Mouse (Mus musculus) limb, embryonic 14.5 days (tissue): ENCODE data around the gene Trim7. TPM values are rescaled to one million over a fixed set of nuclear protein-coding genes. Genes with fewer than 3 reads are reported as not detected.

ENCODE experiments used
- ATAC-seq: fragments of 200-750 bp; cut with Nextera tagmentation; 2 replicates; pipeline ENCODE4 v1.8.0; 2017; ENCODE audit warnings: low read depth, moderate number of reproducible peaks, moderate TSS enrichment; ENCODE audit not compliant: low FRiP score
- DNase-seq: peaks from one replicate; pipeline ENCODE4 v3.0.0-alpha.2; 2015; ENCODE audit warnings: low spot score
- H3K27ac ChIP-seq: fragments of 300-500 bp; sonication (generic); replicated peaks from 2 replicates; pipeline ENCODE4 v1.5.1; 2014; ENCODE audit warnings: low read depth, mild to moderate bottlenecking, low read length, moderate library complexity, mixed read lengths
- H3K27me3 ChIP-seq: fragments of 300-500 bp; sonication (generic); 2 replicates; pipeline ENCODE4 v1.6.1; 2014; ENCODE audit warnings: low read length, mixed read lengths; ENCODE audit not compliant: control insufficient read depth, insufficient read depth
- H3K36me3 ChIP-seq: fragments of 300-500 bp; sonication (generic); 2 replicates; pipeline ENCODE4 v1.6.1; 2014; ENCODE audit warnings: mild to moderate bottlenecking, low read length, moderate library complexity, mixed read lengths; ENCODE audit not compliant: control insufficient read depth, insufficient read depth
- H3K4me1 ChIP-seq: fragments of 300-500 bp; sonication (generic); 2 replicates; pipeline ENCODE4 v1.6.1; 2014; ENCODE audit warnings: antibody characterized with exemption, low read length, mixed read lengths; ENCODE audit not compliant: control insufficient read depth, insufficient read depth
- H3K4me2 ChIP-seq: fragments of 300-500 bp; sonication (generic); replicated peaks from 2 replicates; pipeline ENCODE4 v1.6.1; 2014; ENCODE audit warnings: low read depth, mild to moderate bottlenecking, low read length, moderate library complexity; ENCODE audit not compliant: severe bottlenecking
- H3K4me3 ChIP-seq: fragments of 300-500 bp; sonication (generic); replicated peaks from 2 replicates; pipeline ENCODE4 v1.5.1; 2014; ENCODE audit warnings: low read length
- H3K9ac ChIP-seq: fragments of 300-500 bp; sonication (generic); 2 replicates; pipeline ENCODE4 v1.6.1; 2014; ENCODE audit warnings: mild to moderate bottlenecking, low read depth, low read length, moderate library complexity; ENCODE audit not compliant: severe bottlenecking
- H3K9me3 ChIP-seq: fragments of 300-500 bp; sonication (generic); 2 replicates; pipeline ENCODE4 v1.6.1; 2016; ENCODE audit warnings: low read length; ENCODE audit not compliant: control insufficient read depth
- POLR2A ChIP-seq: fragments of 200-500 bp; IDR thresholded peaks from 2 replicates; pipeline ENCODE4 v1.8.0; 2012; ENCODE audit warnings: inconsistent platforms, mild to moderate bottlenecking, moderate library complexity, borderline replicate concordance; ENCODE audit not compliant: insufficient read depth, insufficient read length; ENCODE audit errors: extremely low read depth
- WGBS: fragments of 180-500 bp; shearing (Covaris S2); extraction: QIAGEN DNeasy Blood & Tissue Kit; methylation state at CpG from one replicate; pipeline ENCODE4 v1.1.7; 2014; 5-methylcytosine and 5-hydroxymethylcytosine counted together
- polyA plus RNA-seq, 2 experiments: library from polyadenylated mRNA; depleted of rRNA in 1 of 2; stranded (reverse) in 1 of 2; unstranded in 1 of 2; fragments of >200 nt; fragmentation: Nextera tagmentation in 1 of 2; extraction: Ambion mirVana in 1 of 2; gene quantifications; 2 replicates each; pipeline versions ENCODE4 v1.2.1 to v1.2.3; 2012 to 2014

Trim7 gene
- polyA plus RNA-seq, 2 experiments = 1.2 to 2.9 TPM

- H3K27ac ChIP-seq = no peak overlapping the region
- WGBS = 69% methylated on average over 7 of the region's 7 CpGs
- H3K4me2 ChIP-seq = no peak overlapping the region
- no peaks in the 10 kb centered on the region for H3K9me3 ChIP-seq
- no peaks in the 10 kb centered on the region for H3K27me3 ChIP-seq
- no peak overlapping the region for H3K9ac ChIP-seq
- ATAC-seq (no peak), DNase-seq (no peak)
- no peak overlapping the region for H3K4me3 ChIP-seq
- H3K36me3 ChIP-seq = no peaks in the 10 kb centered on the region
- H3K4me1 ChIP-seq = no peaks in the 10 kb centered on the region
- TF ChIP-seq POLR2A = no peak
Observed at GRCm38 (mm10) chr11:48869380-48870110, 43.6 kb downstream of the Trim7 start.

GRCm38 (mm10) chr11:48870781-48871180, 44.8 kb downstream of the Trim7 start:
- Histone ChIP-seq H3K9me3 (no peaks in the 10 kb centered on the region), H3K4me1 (no peaks in the 10 kb centered on the region), H3K27ac (peak overlapping the region; percentile 39; the same call in 1 of the 2 replicates), H3K9ac (peak overlapping the region; percentile 48), H3K36me3 (no peaks in the 10 kb centered on the region), H3K27me3 (no peaks in the 10 kb centered on the region), H3K4me3 (peak overlapping the region; percentile 36), H3K4me2 (peak overlapping the region; percentile 57)
- 28% methylated on average over 7 of the region's 7 CpGs for WGBS
- DNase-seq (no peak), ATAC-seq (no peak)
- TF ChIP-seq POLR2A = no peak

GRCm38 (mm10) chr11:48871201-48871772, 45.3 kb downstream of the Trim7 start, which contains the start of gene Irgm1:
Irgm1 (minus strand) TSS chr11:48871683.
- peak within 1 kb of the TSS; percentile 48 for H3K9ac ChIP-seq
- peak within 1 kb of the TSS; percentile 39; the same call in 1 of the 2 replicates for H3K27ac ChIP-seq
- under 1% methylated on average over 19 of the region's 19 CpGs for WGBS
- H3K4me2 ChIP-seq = peak within 1 kb of the TSS; percentile 57
- no peaks in the 10 kb centered on the region for H3K4me1 ChIP-seq
- TF ChIP-seq POLR2A = no peak
- ATAC-seq = peak; percentile 42
- H3K27me3 ChIP-seq = no peaks in the 10 kb centered on the region
- H3K4me3 ChIP-seq = peak within 1 kb of the TSS; percentile 36
- DNase-seq = peak; percentile 52
- H3K9me3 ChIP-seq = no peaks in the 10 kb centered on the region
- H3K36me3 ChIP-seq = no peaks in the 10 kb centered on the region

GRCm38 (mm10) chr11:48871817-48872541, 46.0 kb downstream of the Trim7 start:
- Histone ChIP-seq H3K4me2 (peak overlapping the region; percentile 57), H3K27ac (no peak overlapping the region), H3K9me3 (no peaks in the 10 kb centered on the region), H3K27me3 (no peaks in the 10 kb centered on the region), H3K9ac (peak overlapping the region; percentile 48), H3K36me3 (no peaks in the 10 kb centered on the region), H3K4me3 (peak overlapping the region; percentile 36), H3K4me1 (no peaks in the 10 kb centered on the region)
- no peak for DNase-seq
- 0 out of 2 replicates have a peak, but pooled peaks have one; percentile 21 for ATAC-seq
- TF ChIP-seq POLR2A = no peak
- WGBS = 10% methylated on average over 17 of the region's 17 CpGs

- DNase-seq (no peak), ATAC-seq (no peak)
- Histone ChIP-seq H3K4me3 (no peak overlapping the region), H3K36me3 (no peaks in the 10 kb centered on the region), H3K4me1 (no peaks in the 10 kb centered on the region), H3K4me2 (no peak overlapping the region), H3K27ac (no peak overlapping the region), H3K27me3 (no peaks in the 10 kb centered on the region), H3K9me3 (no peaks in the 10 kb centered on the region), H3K9ac (no peak overlapping the region)
- WGBS = 85% methylated on average over 7 of the region's 7 CpGs
- no peak for TF ChIP-seq POLR2A
Observed at GRCm38 (mm10) chr11:48872695-48873300, 46.9 kb downstream of the Trim7 start.
